Mouse (Mus musculus): ENCODE measurements at regions not wholly inside any gene's neighbourhood (a gene's known extent, or its start where the extent isn't known, plus 50 kb on each side); places are given as distances from the start of the nearest gene placed in this dataset.
"Not testable (repeated sequence)": the region's sequence is repeated elsewhere in the genome, so short reads cannot be mapped to it uniquely, and the experiment has no call there.

DNA sequence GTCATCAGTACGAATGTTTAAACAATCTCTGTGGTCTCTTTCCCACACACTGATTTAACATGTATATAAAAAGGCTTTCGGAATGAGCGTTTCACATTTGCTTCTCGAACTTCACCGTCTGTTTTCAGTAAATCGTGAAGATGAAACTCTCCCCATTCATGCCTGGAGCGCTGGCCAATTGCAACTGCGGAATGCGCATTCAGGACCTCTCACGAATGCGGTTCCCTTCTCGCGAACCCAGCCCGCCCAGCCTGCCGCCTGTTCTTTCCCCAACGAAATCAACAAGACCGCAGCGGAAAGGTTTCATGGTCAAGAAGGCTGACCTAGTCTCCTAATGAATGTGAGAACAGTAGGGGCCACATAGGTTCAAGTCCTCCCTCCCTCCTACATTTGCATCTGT, 204.4 kb downstream of the Msrb3 start:
- H3K4me2 ChIP-seq, result peak overlapping the region; percentile 50
- peaks cover 50% of the 10 kb centered on the region for H3K4me1 ChIP-seq
- no peak for ATAC-seq (ENCODE audit: insufficient number of reproducible peaks, insufficient read depth, low FRiP score, low TSS enrichment, low read depth)
- H3K27ac ChIP-seq, result peak overlapping the region; percentile 79
- no peak overlapping the region for H3K9ac ChIP-seq
- no peaks in the 10 kb centered on the region for H3K9me3 ChIP-seq
- H3K4me3 ChIP-seq, result peak overlapping the region; percentile 19
- WGBS, result 10% methylated on average over 18 of the region's 18 CpGs
- H3K27me3 ChIP-seq, result no peaks in the 10 kb centered on the region
- H3K36me3 ChIP-seq, result no peaks in the 10 kb centered on the region

DNA sequence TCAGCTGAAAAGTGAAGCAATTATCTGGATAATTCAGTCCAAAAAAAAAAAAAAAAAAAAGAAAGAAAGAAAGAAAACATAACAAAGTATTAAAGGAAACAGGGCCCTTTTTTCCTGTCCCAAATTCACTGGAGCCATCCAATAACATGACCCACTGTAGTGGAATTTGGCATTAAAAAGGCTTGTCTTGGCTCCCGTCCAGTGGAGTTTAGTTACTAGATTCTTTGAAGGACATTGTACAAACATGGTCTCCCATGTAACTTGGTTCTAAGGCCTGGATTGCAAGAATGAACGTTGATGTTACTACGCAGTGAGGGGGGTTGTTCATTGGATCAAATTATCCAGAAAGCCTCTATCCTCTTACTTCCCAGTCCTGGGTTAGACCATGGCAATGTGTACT, 207.4 kb downstream of the Msrb3 start:
- H3K9ac ChIP-seq, result no peak overlapping the region
- H3K4me1 ChIP-seq, result peaks cover 37% of the 10 kb centered on the region
- no peaks in the 10 kb centered on the region for H3K27me3 ChIP-seq
- peak overlapping the region; percentile 51 for H3K27ac ChIP-seq
- H3K4me3 ChIP-seq, result no peak overlapping the region
- H3K4me2 ChIP-seq, result no peak overlapping the region
- no peaks in the 10 kb centered on the region for H3K36me3 ChIP-seq
- no peak for ATAC-seq (ENCODE audit: insufficient number of reproducible peaks, insufficient read depth, low FRiP score, low TSS enrichment, low read depth)
- no peaks in the 10 kb centered on the region for H3K9me3 ChIP-seq
- 42% methylated on average over 3 of the region's 3 CpGs for WGBS

DNA sequence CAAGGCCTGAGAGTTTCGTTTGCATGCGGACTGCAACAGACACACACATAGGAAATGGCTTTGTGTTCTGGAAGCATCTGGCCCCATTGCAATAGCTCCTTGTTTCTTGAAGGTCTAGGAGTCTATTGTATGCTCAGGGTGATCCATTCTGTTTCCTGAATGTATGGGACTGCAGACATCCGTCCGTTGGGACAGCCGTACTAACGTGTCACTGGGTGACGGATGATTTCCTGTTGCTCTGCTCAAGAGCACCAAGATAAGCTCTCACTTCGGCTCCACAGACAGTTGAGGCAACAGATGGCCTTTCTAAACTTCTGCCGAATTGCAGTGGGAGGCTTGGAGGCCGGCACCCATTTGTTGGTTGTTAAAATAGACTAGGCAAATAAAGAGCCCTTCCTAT, 209.9 kb upstream of the Hmga2 start:
- H3K9me3 ChIP-seq, result no peaks in the 10 kb centered on the region
- no peak overlapping the region for H3K4me2 ChIP-seq
- H3K36me3 ChIP-seq, result no peaks in the 10 kb centered on the region
- 69% methylated on average over 10 of the region's 10 CpGs for WGBS
- H3K9ac ChIP-seq, result no peak overlapping the region
- no peak for ATAC-seq (ENCODE audit: insufficient number of reproducible peaks, insufficient read depth, low FRiP score, low TSS enrichment, low read depth)
- H3K27me3 ChIP-seq, result no peaks in the 10 kb centered on the region
- H3K27ac ChIP-seq, result no peak overlapping the region
- no peaks in the 10 kb centered on the region for H3K4me1 ChIP-seq
- H3K4me3 ChIP-seq, result no peak overlapping the region

DNA sequence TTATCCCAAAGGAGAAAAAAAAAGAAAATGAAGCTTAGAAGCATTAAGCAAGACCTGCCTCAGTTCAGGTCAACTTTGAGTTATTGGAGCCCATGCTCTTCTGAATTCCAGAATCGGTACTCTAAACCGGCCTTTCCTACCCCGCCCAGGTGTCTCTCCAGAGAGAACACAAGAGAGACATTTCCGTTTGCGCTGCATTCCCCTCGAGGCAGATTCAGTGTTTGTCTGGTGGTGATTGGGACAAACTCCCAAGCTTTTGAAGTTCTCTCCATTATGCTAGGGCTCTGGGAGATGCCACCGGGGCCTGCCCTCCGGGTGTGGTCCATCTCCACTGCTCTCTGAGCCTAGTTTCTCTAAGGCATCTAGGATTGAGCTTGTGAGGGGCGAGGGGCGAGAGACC, 205.8 kb upstream of the Hmga2 start:
- Histone ChIP-seq H3K4me1 (peaks cover 13% of the 10 kb centered on the region), H3K4me2 (no peak overlapping the region), H3K36me3 (no peaks in the 10 kb centered on the region), H3K9ac (no peak overlapping the region), H3K27me3 (no peaks in the 10 kb centered on the region), H3K9me3 (no peaks in the 10 kb centered on the region), H3K27ac (no peak overlapping the region), H3K4me3 (no peak overlapping the region)
- 80% methylated on average over 10 of the region's 10 CpGs for WGBS
- ATAC-seq (ENCODE audit: insufficient number of reproducible peaks, insufficient read depth, low FRiP score, low TSS enrichment, low read depth), result no peak

GRCm38 (mm10) chr10:120679982-120680381, 203.7 kb upstream of the Hmga2 start:
- H3K4me1 ChIP-seq, result peaks cover 13% of the 10 kb centered on the region
- no peak overlapping the region for H3K9ac ChIP-seq
- WGBS, result 92% methylated on average over 6 of the region's 6 CpGs
- H3K4me2 ChIP-seq, result no peak overlapping the region
- 0 out of 2 replicates have a peak overlapping the region, but pooled peaks have one; percentile 0 for H3K27ac ChIP-seq
- no peak for ATAC-seq (ENCODE audit: insufficient number of reproducible peaks, insufficient read depth, low FRiP score, low TSS enrichment, low read depth)
- H3K27me3 ChIP-seq, result no peaks in the 10 kb centered on the region
- H3K4me3 ChIP-seq, result no peak overlapping the region
- H3K9me3 ChIP-seq, result no peaks in the 10 kb centered on the region
- H3K36me3 ChIP-seq, result no peaks in the 10 kb centered on the region

- Histone ChIP-seq H3K27ac (peak overlapping the region; percentile 57), H3K27me3 (no peaks in the 10 kb centered on the region), H3K4me2 (peak overlapping the region; percentile 17; the same call in 1 of the 2 replicates), H3K4me3 (no peak overlapping the region), H3K9ac (no peak overlapping the region), H3K9me3 (no peaks in the 10 kb centered on the region), H3K36me3 (no peaks in the 10 kb centered on the region), H3K4me1 (peaks cover 13% of the 10 kb centered on the region)
- no peak for ATAC-seq (ENCODE audit: insufficient number of reproducible peaks, insufficient read depth, low FRiP score, low TSS enrichment, low read depth)
- 30% methylated on average over 8 of the region's 8 CpGs for WGBS
These were observed 202.0 kb upstream of the Hmga2 start for GRCm38 (mm10) chr10:120678277-120678676.

DNA sequence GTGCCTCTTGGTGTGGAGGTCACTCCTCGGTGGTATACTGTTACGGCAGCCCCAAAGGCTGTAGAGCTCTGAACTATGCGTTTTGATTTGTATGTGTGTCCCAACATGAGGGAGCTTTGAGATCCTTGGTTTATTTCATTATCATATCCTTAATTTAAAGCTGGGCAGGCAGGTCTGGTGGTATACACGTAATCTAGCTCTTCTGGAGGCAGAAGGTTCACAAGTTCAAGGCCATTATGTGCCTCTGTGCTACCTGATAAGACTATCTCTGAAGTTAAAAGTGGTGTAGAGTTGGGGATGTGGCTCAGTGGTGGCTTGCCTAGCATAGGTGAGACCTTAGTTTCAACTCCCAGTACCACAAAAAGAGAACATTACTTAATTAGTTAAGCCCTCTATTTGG, 199.1 kb upstream of the Hmga2 start:
- 77% methylated on average over 4 of the region's 4 CpGs for WGBS
- Histone ChIP-seq H3K9me3 (no peaks in the 10 kb centered on the region), H3K36me3 (no peaks in the 10 kb centered on the region), H3K27ac (no peak overlapping the region), H3K4me3 (no peak overlapping the region), H3K9ac (no peak overlapping the region), H3K27me3 (no peaks in the 10 kb centered on the region), H3K4me2 (no peak overlapping the region), H3K4me1 (peaks cover 13% of the 10 kb centered on the region)
- ATAC-seq (ENCODE audit: insufficient number of reproducible peaks, insufficient read depth, low FRiP score, low TSS enrichment, low read depth), result no peak

DNA sequence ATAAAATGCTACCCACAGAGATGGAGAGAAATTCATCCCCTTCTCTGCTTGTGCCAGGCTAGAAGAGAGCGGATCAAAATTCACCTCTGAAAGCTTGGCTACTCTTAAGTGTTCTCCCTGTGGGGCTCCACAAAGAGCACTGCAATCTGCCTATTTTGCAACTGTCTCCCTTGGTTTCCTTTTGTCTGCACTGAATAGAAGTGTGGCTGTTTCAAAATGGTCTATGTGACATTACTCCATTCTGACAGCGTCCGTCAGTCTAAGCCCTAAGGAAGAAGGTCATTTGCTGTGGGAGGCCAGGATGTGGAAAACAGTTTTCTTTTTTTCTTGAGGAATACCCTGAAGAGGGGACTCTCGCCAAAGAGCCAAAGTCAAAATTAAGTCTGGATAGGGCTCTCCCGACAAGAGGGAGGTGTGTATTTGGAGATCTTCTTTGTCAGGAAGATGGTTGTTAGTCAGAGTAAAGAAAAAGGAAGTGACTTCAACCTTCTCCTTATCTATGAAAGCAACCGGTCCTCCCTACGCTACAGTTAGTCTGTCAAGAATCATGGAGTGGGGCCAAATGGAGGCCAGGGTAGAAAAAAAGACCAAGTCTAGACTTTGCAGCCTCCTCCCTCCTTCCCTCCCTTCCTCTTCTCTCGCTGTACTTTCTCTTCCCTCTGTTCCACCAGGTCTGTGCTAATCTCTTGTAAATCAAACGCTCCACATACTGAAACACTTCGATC, 198.2 kb upstream of the Hmga2 start:
- no peak for ATAC-seq (ENCODE audit: insufficient number of reproducible peaks, insufficient read depth, low FRiP score, low TSS enrichment, low read depth)
- no peak overlapping the region for H3K4me3 ChIP-seq
- no peaks in the 10 kb centered on the region for H3K9me3 ChIP-seq
- H3K27me3 ChIP-seq, result no peaks in the 10 kb centered on the region
- no peak overlapping the region for H3K9ac ChIP-seq
- H3K27ac ChIP-seq, result no peak overlapping the region
- H3K36me3 ChIP-seq, result no peaks in the 10 kb centered on the region
- H3K4me1 ChIP-seq, result peaks cover 11% of the 10 kb centered on the region
- WGBS, result 65% methylated on average over 10 of the region's 10 CpGs
- no peak overlapping the region for H3K4me2 ChIP-seq

DNA sequence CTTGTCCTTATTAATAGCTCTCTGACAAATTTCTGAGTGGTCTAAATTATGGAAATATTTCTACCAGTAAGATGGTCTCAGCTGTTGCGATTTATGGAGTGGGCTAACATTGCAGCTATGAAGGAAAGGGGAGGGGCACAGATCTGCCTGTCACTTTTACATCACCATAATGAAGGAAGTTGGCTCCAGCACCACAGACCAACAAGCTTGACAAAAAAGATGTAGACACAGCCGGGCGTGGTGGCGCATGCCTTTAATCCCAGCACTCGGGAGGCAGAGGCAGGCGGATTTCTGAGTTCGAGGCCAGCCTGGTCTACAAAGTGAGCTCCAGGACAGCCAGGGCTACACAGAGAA, 191.4 kb upstream of the Hmga2 start:
- Histone ChIP-seq H3K4me1 (peaks cover 11% of the 10 kb centered on the region; the same call in 1 of the 2 replicates), H3K27ac (peak overlapping the region; percentile 11; the same call in 1 of the 2 replicates)
- WGBS, result 93% methylated on average over 7 of the region's 7 CpGs
- not testable (repeated sequence) for H3K36me3 ChIP-seq; ATAC-seq (ENCODE audit: insufficient number of reproducible peaks, insufficient read depth, low FRiP score, low TSS enrichment, low read depth); H3K4me3 ChIP-seq; H3K9ac ChIP-seq; H3K9me3 ChIP-seq; H3K4me2 ChIP-seq; H3K27me3 ChIP-seq

DNA sequence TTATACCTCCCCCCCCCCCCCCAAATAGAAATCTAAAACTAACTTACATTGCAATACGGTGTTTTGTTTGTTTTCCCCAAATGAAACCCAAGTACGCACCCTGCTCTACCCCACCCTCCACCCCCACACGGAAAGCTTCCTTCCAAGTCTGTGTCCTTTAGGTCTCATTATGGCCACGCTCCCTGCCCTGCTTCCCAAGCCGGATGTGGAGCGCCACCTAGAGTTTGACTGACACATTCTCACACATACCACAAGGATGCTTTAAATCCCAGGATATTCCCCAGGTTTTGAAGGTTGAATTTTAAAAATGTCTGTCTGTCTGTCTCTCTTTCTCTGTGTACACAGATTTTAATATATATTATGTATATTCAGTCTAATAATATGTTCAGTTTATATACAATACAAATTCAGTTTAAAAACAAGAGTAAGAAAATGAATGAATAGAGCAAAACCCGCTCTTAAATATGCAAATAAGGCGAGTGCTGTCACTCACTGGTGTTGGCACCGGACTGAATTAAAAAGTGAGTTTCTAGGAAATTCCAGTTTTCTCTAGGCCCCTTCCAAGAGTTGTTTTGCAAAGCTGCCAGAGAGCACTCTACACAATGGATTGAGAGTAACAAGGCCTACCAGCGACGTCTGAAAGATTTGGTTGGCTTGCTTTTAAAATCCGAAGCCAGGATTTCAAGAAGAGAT, 190.9 kb upstream of the Hmga2 start:
- no peak for ATAC-seq (ENCODE audit: insufficient number of reproducible peaks, insufficient read depth, low FRiP score, low TSS enrichment, low read depth)
- peak overlapping the region; percentile 11; the same call in 1 of the 2 replicates for H3K27ac ChIP-seq
- H3K36me3 ChIP-seq, result no peaks in the 10 kb centered on the region
- no peak overlapping the region for H3K4me2 ChIP-seq
- H3K4me3 ChIP-seq, result no peak overlapping the region
- H3K9ac ChIP-seq, result no peak overlapping the region
- H3K4me1 ChIP-seq, result peaks cover 11% of the 10 kb centered on the region; the same call in 1 of the 2 replicates
- 59% methylated on average over 12 of the region's 12 CpGs for WGBS
- no peaks in the 10 kb centered on the region for H3K9me3 ChIP-seq
- H3K27me3 ChIP-seq, result no peaks in the 10 kb centered on the region

- 82% methylated on average over 7 of the region's 7 CpGs for WGBS
- Histone ChIP-seq H3K4me2 (no peak overlapping the region), H3K9me3 (no peaks in the 10 kb centered on the region), H3K4me3 (no peak overlapping the region), H3K27me3 (no peaks in the 10 kb centered on the region), H3K4me1 (peaks cover 11% of the 10 kb centered on the region; the same call in 1 of the 2 replicates), H3K36me3 (no peaks in the 10 kb centered on the region), H3K9ac (no peak overlapping the region), H3K27ac (peak overlapping the region; percentile 72)
- ATAC-seq (ENCODE audit: insufficient number of reproducible peaks, insufficient read depth, low FRiP score, low TSS enrichment, low read depth), result no peak
These were observed 190.1 kb upstream of the Hmga2 start for GRCm38 (mm10) chr10:120666202-120666860.

- Histone ChIP-seq H3K36me3 (no peaks in the 10 kb centered on the region), H3K4me3 (no peak overlapping the region), H3K4me2 (no peak overlapping the region), H3K4me1 (peaks cover 14% of the 10 kb centered on the region), H3K27me3 (no peaks in the 10 kb centered on the region), H3K27ac (peak overlapping the region; percentile 72), H3K9me3 (no peaks in the 10 kb centered on the region), H3K9ac (no peak overlapping the region)
- WGBS, result 47% methylated on average over 5 of the region's 5 CpGs
- no peak for ATAC-seq (ENCODE audit: insufficient number of reproducible peaks, insufficient read depth, low FRiP score, low TSS enrichment, low read depth)
These were observed 189.4 kb upstream of the Hmga2 start for GRCm38 (mm10) chr10:120665670-120666069.
